Comparison of ENCODE assay signal across 20 mouse cellular contexts in genomic region chr3:117664316-117664715, GRCm38 (mm10).
A peak's percentile ranks its signal among the peaks of the same experiment; 100 is the strongest.
DNase-seq lines count a peak whose midpoint lies in the region; ATAC-seq lines count a peak whose summit lies in the region.
"Had no signal": no experiment of that assay in that cellular context is flagged by ENCODE, and none has a peak within 500 bp of the region (broad histone marks: within the 10 kb centered on the region; RNA-seq: fewer than 3 reads in every experiment).

No protein-coding gene starts in this region.

- H3K4me3 ChIP-seq in forebrain, embryonic 13.5 days: no peak overlapping the region
- H3K4me3 ChIP-seq in forebrain, embryonic 16.5 days (replicated peaks; ENCODE audit: low read length): no peak overlapping the region
- no peak overlapping the region for H3K4me3 ChIP-seq in heart, embryonic 12.5 days
- H3K4me3 ChIP-seq: embryonic facial prominence, embryonic 13.5 days; hindbrain, embryonic 13.5 days had no signal

- WGBS in forebrain, embryonic 13.5 days: 71% methylated on average over 1 of the region's 1 CpGs
- WGBS in forebrain, embryonic 16.5 days: 52% methylated on average over 1 of the region's 1 CpGs
- WGBS in heart, embryonic 12.5 days: 58% methylated on average over 1 of the region's 1 CpGs

- DNase-seq in heart, postnatal 10 days: peak; percentile 8 to 11
- DNase-seq in 3T3-L1 (ENCODE audit: low read depth, low spot score) (peak; percentile 4), R1 (ENCODE audit: low read depth, low spot score) (peak; percentile 11)
- DNase-seq in Muller cell, postnatal 12 days (ENCODE audit: inconsistent ontology term): no peak
- no peak for DNase-seq in cerebellum, adult 18-20 months
- DNase-seq: adrenal gland, postnatal 14 days; cerebellum, adult 8-10 months; cerebellum, postnatal 14 days; embryo, embryonic 11 days; gastrocnemius, postnatal 36 days; heart, adult 11 months; kidney, adult 11 months; kidney, adult 9 months had no signal

- H3K4me1 ChIP-seq in forebrain, embryonic 13.5 days: no peaks in the 10 kb centered on the region
- no peaks in the 10 kb centered on the region for H3K4me1 ChIP-seq in forebrain, embryonic 16.5 days (replicated peaks; ENCODE audit: control insufficient read depth, insufficient read depth, low read length)
- 0 out of 2 replicates have a peak, but pooled peaks cover 6% of the 10 kb centered on the region for H3K4me1 ChIP-seq in heart, embryonic 12.5 days (replicated peaks)
- H3K4me1 ChIP-seq: embryonic facial prominence, embryonic 13.5 days; hindbrain, embryonic 13.5 days had no signal

- peak; percentile 50; the same call in 1 of the 2 replicates for ATAC-seq in forebrain, embryonic 13.5 days
- no peak for ATAC-seq in forebrain, embryonic 16.5 days
- no peak for ATAC-seq in heart, embryonic 12.5 days (ENCODE audit: insufficient number of reproducible peaks, low FRiP score)
- ATAC-seq: activated CD4-positive, CD25-positive, alpha-beta regulatory T cell, adult 4 months; hindbrain, postnatal 0 days had no signal

- no peak overlapping the region for H3K27ac ChIP-seq in forebrain, embryonic 13.5 days
- H3K27ac ChIP-seq in forebrain, embryonic 16.5 days (ENCODE audit: low read length): no peak overlapping the region
- H3K27ac ChIP-seq in heart, embryonic 12.5 days (ENCODE audit: poor library complexity, severe bottlenecking): no peak overlapping the region
- H3K27ac ChIP-seq: embryonic facial prominence, embryonic 13.5 days; hindbrain, embryonic 13.5 days; hindbrain, postnatal 0 days had no signal

- no peak overlapping the region for H3K4me2 ChIP-seq in forebrain, embryonic 13.5 days
- no peak overlapping the region for H3K4me2 ChIP-seq in forebrain, embryonic 16.5 days (ENCODE audit: low read length)
- no peak overlapping the region for H3K4me2 ChIP-seq in heart, embryonic 12.5 days
- H3K4me2 ChIP-seq: embryonic facial prominence, embryonic 13.5 days; hindbrain, embryonic 13.5 days had no signal

- H3K9me3 ChIP-seq in forebrain, embryonic 13.5 days (replicated peaks): no peaks in the 10 kb centered on the region
- H3K9me3 ChIP-seq in forebrain, embryonic 16.5 days (ENCODE audit: control insufficient read depth, low read length): no peaks in the 10 kb centered on the region
- H3K9me3 ChIP-seq in heart, embryonic 12.5 days (replicated peaks): no peaks in the 10 kb centered on the region
- H3K9me3 ChIP-seq: embryonic facial prominence, embryonic 13.5 days; hindbrain, embryonic 13.5 days had no signal

- no peaks in the 10 kb centered on the region for H3K27me3 ChIP-seq in forebrain, embryonic 13.5 days
- H3K27me3 ChIP-seq in forebrain, embryonic 16.5 days (replicated peaks; ENCODE audit: control insufficient read depth, insufficient read depth, low read length): no peaks in the 10 kb centered on the region
- no peaks in the 10 kb centered on the region for H3K27me3 ChIP-seq in heart, embryonic 12.5 days (replicated peaks)
- H3K27me3 ChIP-seq: embryonic facial prominence, embryonic 13.5 days; hindbrain, embryonic 13.5 days had no signal

- H3K36me3 ChIP-seq in forebrain, embryonic 13.5 days (ENCODE audit: poor library complexity, severe bottlenecking): no peaks in the 10 kb centered on the region
- H3K36me3 ChIP-seq in forebrain, embryonic 16.5 days (ENCODE audit: control insufficient read depth, insufficient read depth): no peaks in the 10 kb centered on the region
- no peaks in the 10 kb centered on the region for H3K36me3 ChIP-seq in heart, embryonic 12.5 days
- H3K36me3 ChIP-seq: embryonic facial prominence, embryonic 13.5 days; hindbrain, embryonic 13.5 days had no signal

- intact Hi-C loops in heart, postnatal 10 days (cut with DNase I): no loop called here

- no peak overlapping the region for H3K9ac ChIP-seq in forebrain, embryonic 13.5 days
- H3K9ac ChIP-seq in forebrain, embryonic 16.5 days (replicated peaks; ENCODE audit: low read depth, low read length): no peak overlapping the region
- H3K9ac ChIP-seq in heart, embryonic 12.5 days: no peak overlapping the region
- H3K9ac ChIP-seq: embryonic facial prominence, embryonic 13.5 days; hindbrain, embryonic 13.5 days had no signal

Comparison
In these comparisons a context has a peak if more than half of its experiments do, and no peak if none do; other contexts are left out.
1. DNase-seq: peak in heart, postnatal 10 days (2 of 2), 3T3-L1 (single experiment) and R1 (single experiment); none in Muller cell, postnatal 12 days (single experiment) and cerebellum, adult 18-20 months (0 of 2).